Mouse (Mus musculus) liver, postnatal 0 days (tissue): ENCODE measurements around the gene Ppm1h.

Experiments
- CTCF ChIP-seq: sonication (generic); IDR thresholded peaks from 2 replicates; pipeline ENCODE4 v1.5.1; 2016; ENCODE audit warnings: antibody characterized with exemption, low read depth
- EP300 ChIP-seq: IDR thresholded peaks from 2 replicates; pipeline ENCODE4 v1.6.1; 2016; ENCODE audit warnings: antibody characterized with exemption, low read depth, mild to moderate bottlenecking

GRCm38 (mm10) chr10:122829801-122830217 is 151.2 kb downstream of the Ppm1h start:
- TF ChIP-seq CTCF (no peak), EP300 (no peak)
